Mouse (Mus musculus) left cerebral cortex, adult 2 months (tissue): ENCODE results near the gene Zkscan17. TPM values are rescaled to one million over a fixed set of nuclear protein-coding genes. Genes with fewer than 3 reads are reported as not detected.

ENCODE experiments used
- DNase-seq, 2 experiments: peaks; one replicate each; pipeline ENCODE4 v3.0.0; 2021 to 2022; ENCODE audit warnings: low spot score in 2 of 2, mixed read lengths in 1 of 2; ENCODE audit errors: extremely low spot score in 1 of 2
- H3K27ac ChIP-seq: fragments of 200-600 bp; 2 replicates; pipeline ENCODE4 v1.8.1; 2022
- H3K4me3 ChIP-seq: fragments of 200-600 bp; 2 replicates; pipeline ENCODE4 v1.8.1; 2022
- CTCF ChIP-seq: fragments of 200-600 bp; IDR thresholded peaks from 2 replicates; pipeline ENCODE4 v1.8.1; 2022; ENCODE audit warnings: antibody characterized with exemption, mild to moderate bottlenecking, moderate library complexity
- intact Hi-C: fragments of 180-260 bp; cut with DNase I; formaldehyde crosslinking; loops from one replicate; pipeline ENCODE4 v1.15.1; 2025
- total RNA-seq, 2 experiments: library from RNA; stranded (reverse); gene quantifications; 2 replicates each; pipeline ENCODE4 v1.2.3; 2021

The Zkscan17 gene
- total RNA-seq, 2 experiments from 2014 or later, result 8.2 to 11.7 TPM

DNA sequence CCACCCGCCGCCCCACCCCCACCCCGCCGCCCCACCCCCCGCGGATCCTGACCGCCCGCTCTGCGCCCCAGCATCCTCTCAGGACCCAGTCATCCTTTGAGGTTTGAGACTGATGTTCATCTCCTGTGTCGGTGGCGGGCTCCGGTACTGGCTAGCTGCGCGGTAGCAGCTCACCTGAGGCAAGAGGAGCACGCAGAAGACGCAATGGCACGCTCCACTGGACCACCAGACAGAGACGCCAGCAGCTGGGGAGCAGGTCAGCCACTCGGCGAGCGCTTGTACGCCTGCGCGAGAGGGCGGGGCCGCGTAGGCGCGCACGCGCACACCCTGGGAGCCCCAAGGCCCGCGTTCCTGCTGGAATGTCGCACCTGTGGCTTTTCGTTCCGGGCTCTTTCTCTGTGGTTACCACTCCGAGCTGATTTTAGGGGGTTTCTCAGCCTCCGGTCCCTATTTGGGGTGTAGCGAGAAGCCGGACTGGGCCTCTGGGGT, 76.8 kb downstream of the Zkscan17 start, which contains the start of gene Jmjd4:
Gene Jmjd4, plus strand, starts transcription at position 305 of the 489 bp plus-strand sequence.
- peak; percentile 92 to 95 for DNase-seq
- peak within 1 kb of the TSS; percentile 92 for H3K27ac ChIP-seq
- TF ChIP-seq CTCF, result no peak
- intact Hi-C loops, result no loop called here
- H3K4me3 ChIP-seq, result peak within 1 kb of the TSS; percentile 96

DNA sequence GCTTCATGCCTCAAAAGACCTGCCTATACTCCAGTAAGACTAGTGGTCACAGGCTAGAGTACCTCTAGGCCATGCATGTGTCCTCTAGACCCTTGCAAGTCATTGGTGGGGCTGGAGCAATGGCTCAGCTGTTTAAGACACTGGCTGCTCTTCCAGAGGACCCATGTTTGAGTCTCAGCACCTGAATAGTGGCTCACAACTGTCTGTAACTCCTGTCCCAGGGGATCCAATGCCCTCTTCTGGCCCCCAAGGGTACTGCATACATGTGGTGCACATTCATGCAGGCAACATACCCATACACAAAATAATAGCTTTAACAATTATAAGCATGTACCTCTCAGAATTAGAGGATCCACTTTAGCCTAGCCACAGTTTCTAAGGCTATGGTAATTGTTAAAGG, 83.4 kb downstream of the Zkscan17 start:
- no peak overlapping the region for H3K4me3 ChIP-seq
- intact Hi-C loops, result no loop called here
- H3K27ac ChIP-seq, result no peak overlapping the region
- DNase-seq, result no peak
- TF ChIP-seq CTCF, result peak; percentile 30

DNA sequence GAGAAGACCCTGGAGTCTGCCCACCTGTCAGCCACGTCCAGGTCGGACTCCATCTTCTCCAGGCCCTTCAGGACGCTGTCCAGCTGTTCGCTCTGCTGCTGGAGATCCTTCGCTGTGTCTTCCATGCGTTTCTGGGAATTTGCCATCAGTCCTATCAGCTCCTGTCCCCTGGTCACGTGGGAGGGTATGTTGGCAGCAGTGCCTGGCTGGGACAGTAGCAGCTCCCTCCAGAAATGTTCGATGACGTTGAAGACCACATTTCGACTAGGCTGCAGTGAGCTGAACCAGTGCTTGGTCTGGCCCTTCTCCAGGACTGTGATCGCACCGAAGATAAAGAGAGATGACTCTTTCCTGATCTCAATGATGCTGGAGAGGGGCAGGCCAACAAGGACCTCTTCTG, 88.6 kb downstream of the Zkscan17 start:
- H3K27ac ChIP-seq, result no peak overlapping the region
- no peak for DNase-seq
- intact Hi-C loops, result no loop called here
- no peak overlapping the region for H3K4me3 ChIP-seq
- no peak for TF ChIP-seq CTCF

Other genes with a start within 250 kb of the Zkscan17 start
- gene Wnt3a, start 236.0 kb downstream of the Zkscan17 start, total RNA-seq, result not detected
- 10 to 100 TPM; 12.2 to 19.7 TPM for gene Wnt9a, start 219.8 kb downstream of the Zkscan17 start, total RNA-seq
- gene Prss38, start 151.1 kb downstream of the Zkscan17 start, total RNA-seq, result not detected
- gene Jmjd4, start 76.7 kb downstream of the Zkscan17 start, total RNA-seq, result 10 to 100 TPM; 27.3 to 27.4 TPM
- 100 to 1,000 TPM; 379 to 395 TPM for gene Snap47, start 75.6 kb downstream of the Zkscan17 start, total RNA-seq
- 1 to 10 TPM; 3.3 to 4.8 TPM for gene Zfp867, start 54.3 kb downstream of the Zkscan17 start, total RNA-seq
- under 1 TPM; 0.72 to 0.88 TPM for gene Nlrp3, start 14.8 kb upstream of the Zkscan17 start, total RNA-seq
- not detected for gene Olfr222, start 49.5 kb upstream of the Zkscan17 start, total RNA-seq
- gene Olfr223, start 66.5 kb upstream of the Zkscan17 start, total RNA-seq, result not detected
- 100 to 1,000 TPM; 297 to 299 TPM for gene Mprip, start 134.6 kb upstream of the Zkscan17 start, total RNA-seq